Mouse (Mus musculus) hematopoietic stem cell, adult 5-6 weeks (primary cell): ENCODE measurements around the gene Atp2a2. TPM values are rescaled to one million over a fixed set of nuclear protein-coding genes. Genes with fewer than 3 reads are reported as not detected.
A peak's percentile ranks its signal among the peaks of the same experiment; 100 is the strongest.

Experiments used
- ATAC-seq, 2 experiments: fragments of 125-278 bp in 1 of 2; replicated peaks in 1 of 2; 2 replicates each; pipeline ENCODE4 v1.8.0; 2016 to 2017; ENCODE audit warnings: inconsistent platforms in 2 of 2, mild to moderate bottlenecking in 2 of 2, moderate number of reproducible peaks in 2 of 2, low read depth in 1 of 2, moderate TSS enrichment in 1 of 2; ENCODE audit not compliant: low FRiP score in 2 of 2, poor library complexity in 2 of 2, severe bottlenecking in 2 of 2, insufficient read depth in 1 of 2, low TSS enrichment in 1 of 2
- total RNA-seq: library from RNA; stranded (forward); fragments of 172-1452, 232-1000 nt; gene quantifications from 2 replicates; pipeline ENCODE4 v1.2.3, GENCODE M21; 2017

Gene Atp2a2
- total RNA-seq, 1 experiment from 2014 or later: 84.5 TPM

- no peak for ATAC-seq
These were observed 22.8 kb upstream of the Atp2a2 start for GRCm38 (mm10) chr5:122524854-122525237.

DNA sequence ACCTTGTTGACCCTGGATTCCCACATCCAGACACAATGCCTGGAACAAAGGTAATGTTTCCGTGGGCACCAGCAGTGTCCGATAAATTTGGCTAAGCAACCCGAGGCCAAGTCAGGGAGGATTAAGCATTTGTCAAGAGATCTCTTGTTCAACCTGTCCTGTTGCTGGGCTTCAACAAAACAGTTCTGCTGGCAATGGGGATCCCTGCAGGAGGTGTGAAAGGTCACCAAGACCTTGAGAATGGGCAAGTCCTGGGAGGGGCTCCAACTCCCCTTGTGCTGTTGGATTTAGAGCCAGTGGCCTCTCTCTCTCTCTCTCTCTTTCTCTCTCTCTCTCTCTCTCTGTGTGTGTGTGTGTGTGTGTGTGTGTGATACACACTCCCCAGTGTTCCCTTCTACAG is 22.2 kb upstream of the Atp2a2 start:
- no peak for ATAC-seq

GRCm38 (mm10) chr5:122521130-122521473 is 19.1 kb upstream of the Atp2a2 start:
- ATAC-seq: no peak

GRCm38 (mm10) chr5:122520254-122521129 is 18.5 kb upstream of the Atp2a2 start:
- no peak for ATAC-seq

- ATAC-seq: no peak
These were observed 17.1 kb upstream of the Atp2a2 start for GRCm38 (mm10) chr5:122519043-122519660.

GRCm38 (mm10) chr5:122518247-122518646 is 16.2 kb upstream of the Atp2a2 start:
- no peak for ATAC-seq

DNA sequence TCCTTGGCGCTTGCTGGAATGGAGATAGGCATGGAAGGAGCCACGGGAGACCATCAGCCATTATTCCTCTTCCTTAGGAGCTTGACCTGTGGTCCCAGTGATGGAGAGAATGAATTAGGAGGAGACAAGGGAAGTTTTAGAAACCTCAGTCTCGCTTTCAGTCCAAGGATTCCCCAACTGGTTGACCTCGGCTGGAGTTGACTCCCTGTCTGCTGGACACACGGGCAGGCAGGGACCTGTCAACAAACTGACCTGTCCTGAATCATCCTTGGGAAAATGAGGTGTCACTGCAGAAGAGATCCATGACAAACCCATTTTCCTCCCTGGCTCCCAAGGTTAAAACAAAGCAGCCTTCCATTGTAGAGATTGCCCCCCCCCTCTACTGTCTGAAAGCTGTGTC is 14.9 kb upstream of the Atp2a2 start:
- ATAC-seq: no peak

- ATAC-seq: no peak
These were observed 14.2 kb upstream of the Atp2a2 start for GRCm38 (mm10) chr5:122516029-122516730.

DNA sequence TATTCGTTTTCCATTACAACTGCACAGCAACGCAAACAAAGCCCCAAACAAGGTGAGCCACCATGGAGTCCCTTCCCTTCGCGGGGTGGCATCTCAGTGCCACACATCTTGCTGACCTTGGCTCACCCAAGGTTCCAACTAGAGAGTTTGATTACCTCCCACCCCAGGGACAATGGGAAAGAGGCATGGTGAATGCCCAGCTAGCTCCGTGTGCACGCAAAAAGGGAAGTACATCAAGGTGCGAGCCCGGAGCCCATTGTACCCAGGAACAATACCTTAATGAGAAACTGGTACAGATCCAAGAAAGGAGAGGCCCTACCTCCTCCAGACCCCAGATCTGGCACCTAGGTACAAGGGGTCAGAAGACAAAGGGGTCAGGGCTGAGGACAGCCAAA is 12.1 kb upstream of the Atp2a2 start:
- peak in 1 of 2 experiments; percentile 60; a peak in 2 of 4 replicates for ATAC-seq

GRCm38 (mm10) chr5:122513421-122514126 is 11.5 kb upstream of the Atp2a2 start:
- ATAC-seq: no peak

GRCm38 (mm10) chr5:122512011-122512410 is 10.0 kb upstream of the Atp2a2 start:
- no peak for ATAC-seq

DNA sequence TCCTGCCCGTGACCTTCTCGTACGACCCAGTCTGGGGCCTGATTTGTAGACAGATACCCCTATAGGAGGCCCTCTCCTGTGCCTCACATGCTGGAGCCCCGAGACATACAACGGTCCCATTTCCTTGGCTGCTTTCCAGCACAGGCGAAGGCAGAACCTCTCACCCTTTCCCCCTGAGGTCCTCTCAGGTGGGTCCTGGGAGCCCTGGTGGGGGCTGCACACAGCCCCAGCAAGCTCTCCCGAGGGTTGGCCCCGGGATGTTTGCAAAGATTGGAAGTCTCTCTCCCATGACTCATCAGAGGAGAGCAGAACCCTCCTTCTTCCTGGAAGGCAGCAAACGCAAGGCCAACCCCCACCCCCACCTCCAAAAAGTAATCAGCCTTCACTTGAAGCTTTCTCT is 9.4 kb upstream of the Atp2a2 start:
- no peak for ATAC-seq

- ATAC-seq: no peak
These were observed 8.7 kb upstream of the Atp2a2 start for GRCm38 (mm10) chr5:122510651-122511157.

- no peak for ATAC-seq
These were observed 7.6 kb upstream of the Atp2a2 start for GRCm38 (mm10) chr5:122509608-122510007.

- ATAC-seq: no peak
These were observed 6.9 kb upstream of the Atp2a2 start for GRCm38 (mm10) chr5:122508861-122509306.

- ATAC-seq: no peak
These were observed 5.4 kb upstream of the Atp2a2 start for GRCm38 (mm10) chr5:122507396-122507795.

DNA sequence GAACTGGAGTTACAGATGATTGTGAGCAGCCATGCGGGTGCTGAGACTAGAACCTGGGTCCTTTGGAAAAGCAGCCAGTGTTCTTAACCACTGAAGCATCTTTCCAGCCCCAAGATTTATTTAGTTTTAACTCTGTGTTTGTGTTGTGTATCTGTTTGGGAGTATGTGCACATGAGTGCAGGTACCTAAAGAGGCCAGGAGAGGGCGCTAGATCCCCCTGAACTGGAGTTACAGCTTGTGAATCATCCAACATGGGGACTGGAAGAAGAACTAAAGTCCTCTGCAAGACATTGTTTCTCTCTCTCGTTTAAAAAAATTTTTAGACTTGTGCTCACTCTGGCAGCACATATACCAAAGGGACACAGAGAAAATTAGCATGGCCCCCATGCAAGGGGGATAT is 4.4 kb upstream of the Atp2a2 start:
- no peak for ATAC-seq
